Mouse (Mus musculus): ENCODE measurements around the gene D030056L22Rik. TPM values are rescaled to one million over a fixed set of nuclear protein-coding genes. Genes with fewer than 3 reads are reported as not detected.

Gene D030056L22Rik
- 53.8 and 61.1 TPM in 2 replicates for polyA plus RNA-seq (2015; fragmentation: Nextera tagmentation; extraction: Ambion mirVana)

GRCm38 (mm10) chr19:18712866-18713300 is at the start of gene D030056L22Rik:
TSS of gene D030056L22Rik (plus strand) at chr19:18713193.
- Histone ChIP-seq H3K4me1 (replicated peaks) (peaks cover 24% of the 10 kb centered on the region), H3K4me3 (peak within 1 kb of the TSS; percentile 88), H3K36me3 (no peaks in the 10 kb centered on the region), H3K4me2 (peak within 1 kb of the TSS; percentile 92), H3K27me3 (no peaks in the 10 kb centered on the region), H3K9ac (peak within 1 kb of the TSS; percentile 84), H3K9me3 (no peaks in the 10 kb centered on the region), H3K27ac (peak within 1 kb of the TSS; percentile 96)
- under 1% methylated on average over 49 of the region's 49 CpGs for WGBS
- peak; percentile 99 for ATAC-seq (ENCODE audit: low FRiP score)

GRCm38 (mm10) chr19:18663904-18664303 is 49.1 kb upstream of the D030056L22Rik start:
- no peak for ATAC-seq (ENCODE audit: low FRiP score)
- Histone ChIP-seq H3K4me2 (no peak overlapping the region), H3K27ac (no peak overlapping the region), H3K4me1 (replicated peaks) (no peaks in the 10 kb centered on the region), H3K9me3 (no peaks in the 10 kb centered on the region), H3K36me3 (no peaks in the 10 kb centered on the region), H3K4me3 (no peak overlapping the region), H3K27me3 (no peaks in the 10 kb centered on the region), H3K9ac (no peak overlapping the region)
- WGBS: 81% methylated on average over 2 of the region's 2 CpGs

DNA sequence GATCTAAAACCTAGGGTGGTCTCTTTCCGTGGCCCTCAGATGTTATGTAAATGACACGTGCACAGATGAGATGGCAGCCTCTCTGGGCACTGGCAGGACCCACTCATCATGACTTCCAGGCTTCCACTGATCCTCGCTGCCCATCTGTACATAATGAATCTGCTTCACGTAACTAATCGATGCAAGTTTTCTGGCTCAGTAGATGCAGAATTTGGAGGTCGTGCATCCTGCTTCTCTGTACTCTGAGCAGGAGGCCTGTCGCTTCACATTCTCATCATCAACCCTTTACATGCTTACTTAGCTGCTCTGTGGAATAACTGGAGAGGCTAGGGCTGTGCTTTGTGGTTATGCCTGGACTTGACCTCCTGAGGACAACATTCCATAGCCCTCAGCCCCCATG is 46.0 kb upstream of the D030056L22Rik start:
- H3K9me3 ChIP-seq: no peaks in the 10 kb centered on the region
- H3K4me2 ChIP-seq: no peak overlapping the region
- no peak overlapping the region for H3K27ac ChIP-seq
- H3K9ac ChIP-seq: no peak overlapping the region
- 88% methylated on average over 7 of the region's 7 CpGs for WGBS
- no peaks in the 10 kb centered on the region for H3K27me3 ChIP-seq
- no peak overlapping the region for H3K4me3 ChIP-seq
- peaks cover 5% of the 10 kb centered on the region for H3K4me1 ChIP-seq (replicated peaks)
- ATAC-seq (ENCODE audit: low FRiP score): no peak
- H3K36me3 ChIP-seq: no peaks in the 10 kb centered on the region

GRCm38 (mm10) chr19:18669551-18669950 is 43.4 kb upstream of the D030056L22Rik start:
- H3K4me1 ChIP-seq (replicated peaks): peaks cover 22% of the 10 kb centered on the region
- no peak overlapping the region for H3K9ac ChIP-seq
- H3K4me2 ChIP-seq: no peak overlapping the region
- ATAC-seq (ENCODE audit: low FRiP score): no peak
- no peaks in the 10 kb centered on the region for H3K27me3 ChIP-seq
- no peaks in the 10 kb centered on the region for H3K9me3 ChIP-seq
- H3K27ac ChIP-seq: no peak overlapping the region
- no peaks in the 10 kb centered on the region for H3K36me3 ChIP-seq
- no peak overlapping the region for H3K4me3 ChIP-seq
- 96% methylated on average over 7 of the region's 7 CpGs for WGBS

GRCm38 (mm10) chr19:18670608-18671007 is 42.4 kb upstream of the D030056L22Rik start, which contains the start of gene Carnmt1:
TSS of gene Carnmt1 (plus strand) at chr19:18670764.
- Histone ChIP-seq H3K9ac (peak within 1 kb of the TSS; percentile 87), H3K9me3 (no peaks in the 10 kb centered on the region), H3K36me3 (no peaks in the 10 kb centered on the region), H3K4me3 (peak within 1 kb of the TSS; percentile 79), H3K27ac (peak within 1 kb of the TSS; percentile 82), H3K4me2 (peak within 1 kb of the TSS; percentile 82), H3K27me3 (no peaks in the 10 kb centered on the region), H3K4me1 (replicated peaks) (peaks cover 22% of the 10 kb centered on the region)
- ATAC-seq (ENCODE audit: low FRiP score): peak; percentile 99
- WGBS: under 1% methylated on average over 43 of the region's 58 CpGs

DNA sequence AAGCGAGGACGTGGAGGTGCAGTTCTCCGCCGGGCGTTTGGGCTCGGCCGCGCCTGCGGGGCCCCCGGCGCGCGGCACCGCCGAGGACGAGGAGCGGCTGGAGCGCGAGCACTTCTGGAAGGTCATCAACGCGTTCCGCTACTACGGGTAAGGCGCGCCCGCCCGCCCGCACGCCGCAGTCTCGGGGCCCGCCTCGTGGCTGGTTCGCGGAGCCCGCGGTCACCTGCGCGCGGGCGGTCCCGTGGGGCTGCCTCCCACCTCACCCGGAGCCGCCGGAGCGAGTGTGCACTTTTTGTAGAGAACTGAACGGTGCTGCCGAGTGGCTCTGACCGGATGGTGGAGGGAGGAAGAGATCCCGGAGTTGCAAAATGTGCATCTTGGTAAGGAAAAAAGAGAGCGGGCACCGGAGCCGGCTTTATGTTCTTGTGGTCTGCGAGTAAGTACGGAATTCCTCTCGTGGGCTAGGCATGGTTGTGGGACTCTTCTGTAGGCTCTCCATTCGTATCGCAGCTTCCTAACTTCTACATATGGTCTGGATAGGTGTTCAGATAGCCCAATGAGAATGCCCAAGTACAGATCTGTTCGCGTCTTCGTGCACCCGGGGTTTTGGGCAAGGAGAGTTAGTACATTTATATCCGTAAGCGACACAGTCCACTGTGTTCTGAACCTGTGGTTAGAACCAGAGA is 41.8 kb upstream of the D030056L22Rik start:
- no peaks in the 10 kb centered on the region for H3K27me3 ChIP-seq
- peak; percentile 79 for ATAC-seq (ENCODE audit: low FRiP score)
- WGBS: under 1% methylated on average over 50 of the region's 64 CpGs
- H3K4me2 ChIP-seq: peak overlapping the region; percentile 82
- peak overlapping the region; percentile 82 for H3K27ac ChIP-seq
- H3K36me3 ChIP-seq: no peaks in the 10 kb centered on the region
- H3K4me1 ChIP-seq (replicated peaks): peaks cover 22% of the 10 kb centered on the region
- no peaks in the 10 kb centered on the region for H3K9me3 ChIP-seq
- H3K4me3 ChIP-seq: peak overlapping the region; percentile 79
- peak overlapping the region; percentile 87 for H3K9ac ChIP-seq

- no peak overlapping the region for H3K27ac ChIP-seq
- no peak for ATAC-seq (ENCODE audit: low FRiP score)
- no peaks in the 10 kb centered on the region for H3K36me3 ChIP-seq
- 63% methylated on average over 3 of the region's 3 CpGs for WGBS
- H3K9me3 ChIP-seq: no peaks in the 10 kb centered on the region
- peak overlapping the region; percentile 79 for H3K4me3 ChIP-seq
- peaks cover 22% of the 10 kb centered on the region for H3K4me1 ChIP-seq (replicated peaks)
- no peak overlapping the region for H3K9ac ChIP-seq
- H3K4me2 ChIP-seq: peak overlapping the region; percentile 82
- no peaks in the 10 kb centered on the region for H3K27me3 ChIP-seq
These were observed 40.5 kb upstream of the D030056L22Rik start for GRCm38 (mm10) chr19:18672498-18672897.

DNA sequence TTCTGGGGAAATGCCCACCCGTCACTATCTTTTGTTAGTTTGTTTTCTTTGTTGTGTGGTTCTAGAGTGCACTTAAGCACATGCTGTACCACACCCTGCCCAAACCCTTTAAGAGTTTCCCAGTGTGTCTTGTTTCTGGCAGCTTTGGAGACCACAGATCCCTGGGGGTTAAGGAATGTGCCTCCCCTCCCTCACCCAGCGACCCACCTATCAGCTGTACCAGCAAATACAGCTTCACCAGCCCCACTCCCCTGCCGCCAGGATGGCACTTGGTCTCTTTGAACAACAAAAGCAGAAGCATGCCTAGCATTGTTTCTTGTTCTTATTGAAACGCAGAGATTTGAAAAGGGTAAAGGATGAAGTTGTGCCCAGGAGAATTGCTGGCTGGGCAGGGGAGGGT is 39.9 kb upstream of the D030056L22Rik start:
- Histone ChIP-seq H3K4me3 (peak overlapping the region; percentile 25), H3K9ac (peak overlapping the region; percentile 43; the same call in 1 of the 2 replicates), H3K27me3 (no peaks in the 10 kb centered on the region), H3K36me3 (no peaks in the 10 kb centered on the region), H3K4me2 (peak overlapping the region; percentile 82), H3K9me3 (no peaks in the 10 kb centered on the region), H3K4me1 (replicated peaks) (peaks cover 22% of the 10 kb centered on the region), H3K27ac (no peak overlapping the region)
- 8% methylated on average over 4 of the region's 4 CpGs for WGBS
- ATAC-seq (ENCODE audit: low FRiP score): no peak

GRCm38 (mm10) chr19:18682142-18682541 is 30.9 kb upstream of the D030056L22Rik start:
- no peak for ATAC-seq (ENCODE audit: low FRiP score)
- no peak overlapping the region for H3K27ac ChIP-seq
- no peak overlapping the region for H3K9ac ChIP-seq
- H3K4me2 ChIP-seq: no peak overlapping the region
- H3K4me1 ChIP-seq (replicated peaks): no peaks in the 10 kb centered on the region
- no peaks in the 10 kb centered on the region for H3K27me3 ChIP-seq
- no peaks in the 10 kb centered on the region for H3K9me3 ChIP-seq
- WGBS: 90% methylated on average over 4 of the region's 4 CpGs
- no peak overlapping the region for H3K4me3 ChIP-seq
- peaks cover 13% of the 10 kb centered on the region for H3K36me3 ChIP-seq

- no peak overlapping the region for H3K4me3 ChIP-seq
- 78% methylated on average over 3 of the region's 3 CpGs for WGBS
- no peak overlapping the region for H3K27ac ChIP-seq
- ATAC-seq (ENCODE audit: low FRiP score): no peak
- H3K4me2 ChIP-seq: no peak overlapping the region
- H3K4me1 ChIP-seq (replicated peaks): no peaks in the 10 kb centered on the region
- H3K27me3 ChIP-seq: no peaks in the 10 kb centered on the region
- no peaks in the 10 kb centered on the region for H3K9me3 ChIP-seq
- peaks cover 5% of the 10 kb centered on the region; the same call in 1 of the 2 replicates for H3K36me3 ChIP-seq
- H3K9ac ChIP-seq: no peak overlapping the region
These were observed 25.4 kb upstream of the D030056L22Rik start for GRCm38 (mm10) chr19:18687556-18687955.

GRCm38 (mm10) chr19:18692176-18692575 is 20.8 kb upstream of the D030056L22Rik start:
- 90% methylated on average over 3 of the region's 3 CpGs for WGBS
- H3K27ac ChIP-seq: no peak overlapping the region
- no peak overlapping the region for H3K4me2 ChIP-seq
- no peak overlapping the region for H3K9ac ChIP-seq
- no peaks in the 10 kb centered on the region for H3K27me3 ChIP-seq
- H3K9me3 ChIP-seq: no peaks in the 10 kb centered on the region
- no peaks in the 10 kb centered on the region for H3K4me1 ChIP-seq (replicated peaks)
- H3K4me3 ChIP-seq: no peak overlapping the region
- no peak for ATAC-seq (ENCODE audit: low FRiP score)
- H3K36me3 ChIP-seq: peaks cover 18% of the 10 kb centered on the region

DNA sequence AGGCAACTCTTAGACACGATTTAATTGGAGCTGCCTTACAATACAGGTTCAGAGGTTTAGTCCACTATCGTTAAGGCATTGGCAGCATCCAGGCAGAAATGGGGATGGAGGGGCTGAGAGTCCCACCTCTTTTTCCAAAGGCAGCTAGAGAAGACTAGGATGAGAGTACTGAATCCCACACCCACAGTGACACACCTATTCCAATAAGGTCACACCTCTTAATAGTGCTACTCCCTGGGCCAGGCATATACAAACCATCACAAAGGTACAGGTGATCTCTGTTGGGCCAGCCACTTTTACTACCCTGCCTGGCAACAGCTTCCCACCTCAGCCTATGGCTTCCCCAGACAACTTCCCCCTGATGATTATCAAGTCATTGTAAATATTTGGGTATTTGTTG is 20.2 kb upstream of the D030056L22Rik start:
- Histone ChIP-seq H3K4me2 (no peak overlapping the region), H3K9me3 (no peaks in the 10 kb centered on the region), H3K4me1 (replicated peaks) (no peaks in the 10 kb centered on the region), H3K36me3 (peaks cover 18% of the 10 kb centered on the region), H3K4me3 (no peak overlapping the region), H3K27me3 (no peaks in the 10 kb centered on the region), H3K27ac (no peak overlapping the region), H3K9ac (no peak overlapping the region)
- 95% methylated on average over 2 of the region's 2 CpGs for WGBS
- ATAC-seq (ENCODE audit: low FRiP score): no peak

GRCm38 (mm10) chr19:18695116-18695515 is 17.9 kb upstream of the D030056L22Rik start:
- H3K9me3 ChIP-seq: no peaks in the 10 kb centered on the region
- H3K4me1 ChIP-seq (replicated peaks): no peaks in the 10 kb centered on the region
- no peak overlapping the region for H3K9ac ChIP-seq
- no peaks in the 10 kb centered on the region for H3K27me3 ChIP-seq
- H3K27ac ChIP-seq: no peak overlapping the region
- 97% methylated on average over 3 of the region's 3 CpGs for WGBS
- ATAC-seq (ENCODE audit: low FRiP score): no peak
- H3K4me3 ChIP-seq: no peak overlapping the region
- H3K36me3 ChIP-seq: peaks cover 18% of the 10 kb centered on the region
- no peak overlapping the region for H3K4me2 ChIP-seq
